Mouse (Mus musculus): ENCODE results near the gene Vmn1r104.
"Not testable (repeated sequence)": the region's sequence is repeated elsewhere in the genome, so short reads cannot be mapped to it uniquely, and the experiment has no call there.

- TF ChIP-seq NELFE (IDR thresholded peaks at IDR 0.05; ENCODE audit: low read depth, low read length); CHD1 (IDR thresholded peaks at IDR 0.05; ENCODE audit: low read depth, low read length); ZC3H11A (IDR thresholded peaks at IDR 0.05; ENCODE audit: low read depth, low read length); MAZ (IDR thresholded peaks at IDR 0.05; ENCODE audit: low read depth, low read length); ELF1 (IDR thresholded peaks at IDR 0.05; ENCODE audit: low read depth, low read length); USF1 (IDR thresholded peaks at IDR 0.05; ENCODE audit: low read depth, low read length); E2F4 (IDR thresholded peaks at IDR 0.05; ENCODE audit: insufficient replicate concordance, low read depth, low read length); RAD21 (IDR thresholded peaks at IDR 0.05; ENCODE audit: low read depth, low read length); JUND (conservative IDR thresholded peaks at IDR 0.05; ENCODE audit: low read depth, low read length); EP300 (IDR thresholded peaks at IDR 0.05; ENCODE audit: low read length); CTCF (conservative IDR thresholded peaks at IDR 0.05 in 1 of 2, IDR thresholded peaks at IDR 0.05 in 1 of 2; ENCODE audit: low read depth in 2 of 2, low read length in 2 of 2): not testable (repeated sequence)
Observed at GRCm38 (mm10) chr7:20510434-20510833, 23.2 kb upstream of the Vmn1r104 start, which contains the start of gene Vmn1r103.
